Mouse (Mus musculus) neural tube, embryonic 11.5 days (tissue): ENCODE results near the gene Slc6a3. TPM values are rescaled to one million over a fixed set of nuclear protein-coding genes. Genes with fewer than 3 reads are reported as not detected.
A peak's percentile ranks its signal among the peaks of the same experiment; 100 is the strongest.

Experiments
- ATAC-seq: fragments of 200-750 bp; cut with Nextera tagmentation; 2 replicates; pipeline ENCODE4 v1.8.0; 2017; ENCODE audit warnings: moderate number of reproducible peaks, mild to moderate bottlenecking, moderate TSS enrichment, moderate library complexity; ENCODE audit not compliant: insufficient read depth, low FRiP score, low TSS enrichment
- DNase-seq: peaks from one replicate; pipeline ENCODE4 v3.0.0-alpha.2; 2015; ENCODE audit warnings: low spot score
- H3K27ac ChIP-seq: fragments of 300-500 bp; sonication (generic); 2 replicates; pipeline ENCODE4 v1.5.1; 2014; ENCODE audit warnings: low read depth, mild to moderate bottlenecking, low read length
- H3K27me3 ChIP-seq: fragments of 300-500 bp; sonication (generic); 2 replicates; pipeline ENCODE4 v1.6.1; 2014; ENCODE audit warnings: mild to moderate bottlenecking, low read length, mixed read lengths; ENCODE audit not compliant: control insufficient read depth, insufficient read depth
- H3K36me3 ChIP-seq: fragments of 300-500 bp; sonication (generic); 2 replicates; pipeline ENCODE4 v1.6.1; 2014; ENCODE audit warnings: mild to moderate bottlenecking, low read length, moderate library complexity, mixed read lengths; ENCODE audit not compliant: control insufficient read depth, insufficient read depth
- H3K4me1 ChIP-seq: fragments of 300-500 bp; sonication (generic); 2 replicates; pipeline ENCODE4 v1.6.1; 2014; ENCODE audit warnings: low read length, mixed read lengths; ENCODE audit not compliant: control insufficient read depth, insufficient read depth
- H3K4me2 ChIP-seq: fragments of 300-500 bp; sonication (generic); 2 replicates; pipeline ENCODE4 v1.6.1; 2014; ENCODE audit warnings: low read depth, mild to moderate bottlenecking, moderate library complexity
- H3K4me3 ChIP-seq: fragments of 300-500 bp; sonication (generic); 2 replicates; pipeline ENCODE4 v1.5.1; 2014; ENCODE audit warnings: low read depth, low read length
- H3K9ac ChIP-seq: fragments of 300-500 bp; sonication (generic); 2 replicates; pipeline ENCODE4 v1.6.1; 2014; ENCODE audit warnings: mild to moderate bottlenecking, low read length
- H3K9me3 ChIP-seq: fragments of 300-500 bp; sonication (generic); 2 replicates; pipeline ENCODE4 v1.6.1; 2016; ENCODE audit warnings: low read length; ENCODE audit not compliant: control insufficient read depth
- WGBS: fragments of 180-500 bp; shearing (Covaris S2); extraction: QIAGEN DNeasy Blood & Tissue Kit; methylation state at CpG from one replicate; pipeline ENCODE4 v1.1.7; 2014; 5-methylcytosine and 5-hydroxymethylcytosine counted together
- polyA plus RNA-seq: library from polyadenylated mRNA; unstranded; fragments of >200 nt; fragmentation: Nextera tagmentation; extraction: Ambion mirVana; gene quantifications from 2 replicates; pipeline ENCODE4 v1.2.1, GENCODE M21; 2014

The Slc6a3 gene
- polyA plus RNA-seq, 1 experiment from 2014 or later, result not detected

DNA sequence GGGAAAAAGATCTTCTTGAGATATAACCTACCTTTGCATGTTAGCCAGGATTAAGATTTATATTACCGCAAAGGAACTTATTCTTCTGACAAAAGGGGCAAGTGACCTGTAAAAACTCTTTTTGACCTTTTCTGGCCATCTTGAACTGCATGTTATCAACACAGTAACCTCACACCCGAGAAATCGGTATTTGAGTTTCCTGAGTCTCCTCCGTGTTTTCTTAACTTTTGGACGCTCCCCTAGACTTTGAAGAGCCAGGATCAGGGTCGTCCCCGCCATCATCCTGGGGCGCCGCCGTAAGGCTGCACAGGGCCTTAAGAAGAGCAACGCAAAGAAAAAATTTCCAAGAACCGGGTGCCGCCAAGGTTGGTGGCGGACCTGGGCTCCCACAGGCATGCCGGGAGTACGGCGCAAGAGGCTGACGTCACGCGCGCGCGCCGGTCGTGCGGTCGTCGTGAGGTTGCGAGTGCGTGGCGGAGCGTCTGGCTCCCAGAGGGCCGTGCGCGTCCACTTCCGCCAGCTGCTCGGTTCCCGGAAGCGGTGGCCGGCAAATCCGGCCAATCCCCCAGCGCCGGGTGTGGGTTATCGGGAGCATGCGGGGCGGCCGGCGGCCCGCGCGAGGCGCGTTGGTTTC lies 67.1 kb downstream of the Slc6a3 start, which contains the start of gene Clptm1l:
Gene Clptm1l (plus strand): TSS at position 485 of the 634 bp plus-strand sequence.
- ATAC-seq (peak; percentile 97), DNase-seq (peak; percentile 98)
- Histone ChIP-seq H3K36me3 (peaks cover 2% of the 10 kb centered on the region; the same call in 1 of the 2 replicates), H3K4me3 (peak within 1 kb of the TSS; percentile 68), H3K27ac (no peak within 1 kb of the TSS), H3K4me2 (peak within 1 kb of the TSS; percentile 84), H3K9ac (peak within 1 kb of the TSS; percentile 73), H3K27me3 (no peaks in the 10 kb centered on the region), H3K4me1 (peaks cover 3% of the 10 kb centered on the region), H3K9me3 (no peaks in the 10 kb centered on the region)
- under 1% methylated on average over 42 of the region's 53 CpGs for WGBS

DNA sequence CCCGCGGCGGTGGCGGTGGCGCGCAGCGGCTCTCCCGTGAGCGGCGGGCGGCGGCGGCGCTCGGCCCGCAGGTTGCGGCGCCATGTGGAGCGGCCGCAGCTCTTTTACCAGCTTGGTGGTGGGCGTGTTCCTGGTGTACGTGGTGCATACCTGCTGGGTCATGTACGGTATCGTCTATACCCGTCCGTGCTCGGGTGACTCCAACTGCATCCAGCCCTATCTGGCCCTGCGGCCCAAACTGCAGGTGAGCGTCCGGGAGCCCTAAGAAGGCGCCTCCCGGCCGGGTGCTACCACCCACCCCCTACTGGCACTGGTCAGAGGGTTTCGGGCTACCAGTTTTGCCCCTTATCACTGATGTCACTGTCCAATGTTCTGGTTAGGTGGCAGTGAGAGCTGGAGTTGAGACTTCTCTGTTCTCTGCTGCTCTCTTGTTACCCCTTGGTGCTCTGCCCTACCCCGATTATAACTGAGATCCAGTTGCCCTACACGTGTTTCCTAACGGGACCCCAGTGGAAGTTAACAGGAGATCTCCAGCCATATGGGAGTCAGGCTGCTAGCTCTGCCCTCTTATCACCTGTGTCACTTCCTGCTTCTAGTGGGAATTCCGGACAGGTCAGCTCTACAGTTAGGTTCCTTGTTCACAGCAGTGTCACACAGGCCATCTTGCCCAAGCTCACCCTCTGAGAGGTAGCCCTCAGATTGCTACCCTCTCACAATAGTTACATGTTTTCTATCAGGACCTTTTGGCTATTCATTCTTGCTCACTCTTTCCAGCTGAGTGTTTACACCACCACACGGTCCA lies 67.8 kb downstream of the Slc6a3 start:
- H3K36me3 ChIP-seq, result peaks cover 4% of the 10 kb centered on the region; the same call in 1 of the 2 replicates
- H3K4me1 ChIP-seq, result peaks cover 3% of the 10 kb centered on the region
- ATAC-seq (peak; percentile 76), DNase-seq (peak; percentile 31)
- no peak overlapping the region for H3K27ac ChIP-seq
- H3K4me3 ChIP-seq, result peak overlapping the region; percentile 68
- no peaks in the 10 kb centered on the region for H3K27me3 ChIP-seq
- 4% methylated on average over 39 of the region's 39 CpGs for WGBS
- no peaks in the 10 kb centered on the region for H3K9me3 ChIP-seq
- H3K4me2 ChIP-seq, result peak overlapping the region; percentile 84
- peak overlapping the region; percentile 66 for H3K9ac ChIP-seq

DNA sequence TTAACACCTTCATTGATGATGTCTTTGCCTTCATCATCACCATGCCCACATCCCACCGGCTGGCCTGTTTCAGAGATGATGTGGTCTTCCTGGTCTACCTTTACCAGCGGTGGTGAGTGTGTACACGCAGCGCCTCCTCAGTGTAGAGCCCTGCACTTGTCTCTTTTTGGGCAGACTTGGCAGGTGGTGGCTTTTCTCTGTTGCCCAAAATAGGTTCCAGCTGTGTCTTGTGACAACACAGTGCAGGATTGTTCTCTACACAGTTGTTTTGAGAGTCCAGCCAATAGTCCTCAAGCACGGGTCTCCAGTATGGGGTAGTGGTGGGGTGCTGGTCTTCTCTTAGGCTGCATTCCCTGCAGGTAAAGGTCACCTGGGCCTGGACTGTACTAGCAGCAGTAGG lies 81.9 kb downstream of the Slc6a3 start:
- H3K4me3 ChIP-seq, result no peak overlapping the region
- H3K4me2 ChIP-seq, result no peak overlapping the region
- H3K27ac ChIP-seq, result no peak overlapping the region
- WGBS, result 93% methylated on average over 5 of the region's 5 CpGs
- H3K27me3 ChIP-seq, result no peaks in the 10 kb centered on the region
- ATAC-seq (no peak), DNase-seq (no peak)
- no peaks in the 10 kb centered on the region for H3K4me1 ChIP-seq
- no peaks in the 10 kb centered on the region for H3K9me3 ChIP-seq
- peaks cover 10% of the 10 kb centered on the region for H3K36me3 ChIP-seq
- no peak overlapping the region for H3K9ac ChIP-seq

DNA sequence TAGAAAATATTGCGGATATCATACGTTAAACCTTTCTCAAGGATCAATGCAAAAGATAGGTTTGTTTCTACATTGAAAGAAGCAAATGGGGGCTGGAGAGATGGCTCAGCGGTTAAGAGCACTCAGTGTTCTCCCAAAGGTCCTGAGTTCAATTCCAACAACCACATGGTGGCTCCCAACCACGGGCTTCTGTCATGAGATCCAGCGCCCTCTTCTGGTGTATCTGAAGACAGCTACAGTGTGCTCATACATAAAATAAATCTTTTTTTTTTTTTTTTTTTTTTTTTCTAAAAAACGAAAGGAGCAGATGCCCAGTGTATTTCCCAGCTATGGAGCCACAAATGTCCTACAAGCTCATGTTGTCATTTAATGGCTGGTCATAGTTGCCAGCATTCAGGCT lies 84.1 kb downstream of the Slc6a3 start:
- H3K4me1 ChIP-seq, result no peaks in the 10 kb centered on the region
- no peak overlapping the region for H3K4me2 ChIP-seq
- H3K4me3 ChIP-seq, result no peak overlapping the region
- ATAC-seq (no peak), DNase-seq (no peak)
- H3K36me3 ChIP-seq, result peaks cover 8% of the 10 kb centered on the region
- H3K27ac ChIP-seq, result no peak overlapping the region
- H3K9me3 ChIP-seq, result no peaks in the 10 kb centered on the region
- WGBS, result 79% methylated on average over 6 of the region's 6 CpGs
- no peaks in the 10 kb centered on the region for H3K27me3 ChIP-seq
- H3K9ac ChIP-seq, result no peak overlapping the region

DNA sequence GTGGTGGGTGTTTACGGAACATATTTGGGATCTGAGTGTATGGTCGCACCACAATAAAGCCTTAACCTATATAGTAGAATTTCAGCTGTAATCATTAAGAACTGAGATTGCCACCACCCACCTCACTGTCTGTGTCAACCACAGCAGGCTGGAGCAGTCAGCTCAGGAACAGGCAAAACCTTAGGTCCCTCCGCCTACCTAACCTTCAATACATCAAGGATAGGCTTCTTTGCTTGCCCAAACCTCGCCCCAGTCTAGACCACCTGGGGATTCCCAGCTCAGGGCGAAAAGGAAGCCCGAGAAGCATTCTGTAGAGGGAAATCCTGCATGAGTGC lies 89.8 kb downstream of the Slc6a3 start:
- H3K4me3 ChIP-seq, result peak overlapping the region; percentile 54
- peaks cover 3% of the 10 kb centered on the region; the same call in 1 of the 2 replicates for H3K4me1 ChIP-seq
- no peaks in the 10 kb centered on the region for H3K27me3 ChIP-seq
- DNase-seq (no peak), ATAC-seq (no peak; the same call in 1 of the 2 replicates)
- H3K36me3 ChIP-seq, result no peaks in the 10 kb centered on the region; the same call in 1 of the 2 replicates
- no peak overlapping the region for H3K27ac ChIP-seq
- H3K9me3 ChIP-seq, result no peaks in the 10 kb centered on the region
- H3K9ac ChIP-seq, result peak overlapping the region; percentile 77
- 42% methylated on average over 6 of the region's 6 CpGs for WGBS
- peak overlapping the region; percentile 96 for H3K4me2 ChIP-seq

DNA sequence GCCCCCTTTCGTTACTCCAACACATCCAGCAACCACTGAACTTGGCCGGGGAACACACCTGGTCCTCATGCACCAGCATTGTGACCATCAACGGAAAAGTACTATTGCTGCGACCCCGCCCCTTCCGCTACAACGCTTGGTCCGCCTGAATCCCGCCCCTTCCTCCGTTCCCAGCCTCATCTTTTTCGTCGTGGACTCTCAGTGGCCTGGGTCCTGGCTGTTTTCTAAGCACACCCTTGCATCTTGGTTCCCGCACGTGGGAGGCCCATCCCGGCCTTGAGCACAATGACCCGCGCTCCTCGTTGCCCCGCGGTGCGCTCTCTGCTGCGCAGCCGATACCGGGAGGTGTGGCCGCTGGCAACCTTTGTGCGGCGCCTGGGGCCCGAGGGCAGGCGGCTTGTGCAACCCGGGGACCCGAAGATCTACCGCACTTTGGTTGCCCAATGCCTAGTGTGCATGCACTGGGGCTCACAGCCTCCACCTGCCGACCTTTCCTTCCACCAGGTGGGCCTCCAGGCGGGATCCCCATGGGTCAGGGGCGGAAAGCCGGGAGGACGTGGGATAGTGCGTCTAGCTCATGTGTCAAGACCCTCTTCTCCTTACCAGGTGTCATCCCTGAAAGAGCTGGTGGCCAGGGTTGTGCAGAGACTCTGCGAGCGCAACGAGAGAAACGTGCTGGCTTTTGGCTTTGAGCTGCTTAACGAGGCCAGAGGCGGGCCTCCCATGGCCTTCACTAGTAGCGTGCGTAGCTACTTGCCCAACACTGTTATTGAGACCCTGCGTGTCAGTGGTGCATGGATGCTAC lies 90.4 kb downstream of the Slc6a3 start, which contains the start of gene Tert:
Gene Tert (plus strand): TSS at position 167 of the 805 bp plus-strand sequence.
- Histone ChIP-seq H3K4me3 (peak within 1 kb of the TSS; percentile 54), H3K9me3 (no peaks in the 10 kb centered on the region), H3K4me1 (peaks cover 3% of the 10 kb centered on the region; the same call in 1 of the 2 replicates), H3K27ac (no peak within 1 kb of the TSS), H3K27me3 (no peaks in the 10 kb centered on the region), H3K4me2 (peak within 1 kb of the TSS; percentile 96), H3K9ac (peak within 1 kb of the TSS; percentile 77), H3K36me3 (no peaks in the 10 kb centered on the region; the same call in 1 of the 2 replicates)
- WGBS, result 10% methylated on average over 47 of the region's 47 CpGs
- DNase-seq (peak; percentile 72), ATAC-seq (peak; percentile 79)

Other genes with a start within 250 kb of the Slc6a3 start
- 106 and 108 TPM in 2 replicates for gene Mrpl36, start 208.2 kb upstream of the Slc6a3 start, polyA plus RNA-seq
- gene Ndufs6, start 208.2 kb upstream of the Slc6a3 start, polyA plus RNA-seq, result 304 and 314 TPM in 2 replicates
- 46.0 and 49.8 TPM in 2 replicates for gene Lpcat1, start 69.5 kb upstream of the Slc6a3 start, polyA plus RNA-seq
- gene Clptm1l, start 67.3 kb downstream of the Slc6a3 start, polyA plus RNA-seq, result 128 and 131 TPM in 2 replicates
- gene Tert, start 90.2 kb downstream of the Slc6a3 start, polyA plus RNA-seq, result 3.3 and 3.7 TPM in 2 replicates
- gene Slc6a18, start 141.3 kb downstream of the Slc6a3 start, polyA plus RNA-seq, result not detected in 2 replicates
- 0.28 and 0.52 TPM in 2 replicates for gene Slc6a19, start 168.1 kb downstream of the Slc6a3 start, polyA plus RNA-seq
- gene Slc12a7, start 196.3 kb downstream of the Slc6a3 start, polyA plus RNA-seq, result 41.4 and 44.8 TPM in 2 replicates